Comparison of ENCODE assay signal across 11 mouse cellular contexts in genomic region chr13:113870403-113870802, GRCm38 (mm10).
DNase-seq lines count a peak whose midpoint lies in the region; ATAC-seq and TF ChIP-seq lines count a peak whose summit lies in the region.
"Had no signal": no experiment of that assay in that cellular context is flagged by ENCODE, and none has a peak within 500 bp of the region (broad histone marks: within the 10 kb centered on the region; RNA-seq: fewer than 3 reads in every experiment).

No protein-coding gene starts in this region.

- no peak for TF ChIP-seq CTCF in intestine, postnatal 0 days (IDR thresholded peaks at IDR 0.05; ENCODE audit: low read depth)
- TF ChIP-seq CTCF in spleen, adult 2 months (IDR thresholded peaks at IDR 0.05; ENCODE audit: extremely low read depth, insufficient read depth, insufficient read length, insufficient replicate concordance) = no peak

- DNase-seq in T-cell, adult 2 months (ENCODE audit: low spot score) = peak; percentile 80
- DNase-seq in spleen, adult 2 months (ENCODE audit: low read depth in 1 of 2, low spot score in 2 of 2) = peak; percentile 49 to 76
- DNase-seq in forebrain, embryonic 14.5 days (ENCODE audit: low spot score) = no peak
- no peak for DNase-seq in limb, embryonic 10.5 days (ENCODE audit: low spot score)

- no peak overlapping the region for H3K27ac ChIP-seq in intestine, postnatal 0 days (ENCODE audit: low read depth, low read length)
- H3K27ac ChIP-seq in intestine, embryonic 15.5 days = no peak overlapping the region
- no peak overlapping the region for H3K27ac ChIP-seq in liver, embryonic 15.5 days (replicated peaks)
- no peak overlapping the region for H3K27ac ChIP-seq in spleen, adult 2 months (ENCODE audit: insufficient read depth, low read length)
- H3K27ac ChIP-seq in forebrain, embryonic 14.5 days (ENCODE audit: low read depth, low read length) = no peak overlapping the region
- H3K27ac ChIP-seq in forebrain, embryonic 13.5 days = no peak overlapping the region
- no peak overlapping the region for H3K27ac ChIP-seq in limb, embryonic 10.5 days
- H3K27ac ChIP-seq: embryonic facial prominence, embryonic 13.5 days; heart, embryonic 15.5 days; limb, embryonic 13.5 days had no signal

- H3K9ac ChIP-seq in intestine, postnatal 0 days (ENCODE audit: low read depth, low read length) = no peak overlapping the region
- no peak overlapping the region for H3K9ac ChIP-seq in intestine, embryonic 15.5 days
- no peak overlapping the region for H3K9ac ChIP-seq in liver, embryonic 15.5 days
- no peak overlapping the region for H3K9ac ChIP-seq in forebrain, embryonic 14.5 days (ENCODE audit: low read length)
- no peak overlapping the region for H3K9ac ChIP-seq in forebrain, embryonic 13.5 days
- H3K9ac ChIP-seq: embryonic facial prominence, embryonic 13.5 days; heart, embryonic 15.5 days; limb, embryonic 13.5 days had no signal

- 0 out of 2 replicates have a peak overlapping the region, but pooled peaks have one; percentile 9 for H3K4me2 ChIP-seq in intestine, postnatal 0 days (replicated peaks; ENCODE audit: low read depth)
- no peak overlapping the region for H3K4me2 ChIP-seq in intestine, embryonic 15.5 days (replicated peaks)
- H3K4me2 ChIP-seq in liver, embryonic 15.5 days = peak overlapping the region; percentile 49
- H3K4me2 ChIP-seq in forebrain, embryonic 14.5 days (ENCODE audit: low read length) = no peak overlapping the region
- no peak overlapping the region for H3K4me2 ChIP-seq in forebrain, embryonic 13.5 days
- H3K4me2 ChIP-seq: embryonic facial prominence, embryonic 13.5 days; heart, embryonic 15.5 days; limb, embryonic 13.5 days had no signal

- H3K4me1 ChIP-seq in intestine, postnatal 0 days (replicated peaks; ENCODE audit: control insufficient read depth, insufficient read depth, low read length) = no peaks in the 10 kb centered on the region
- H3K4me1 ChIP-seq in intestine, embryonic 15.5 days (replicated peaks) = 0 out of 2 replicates have a peak, but pooled peaks cover 2% of the 10 kb centered on the region
- peaks cover 29% of the 10 kb centered on the region for H3K4me1 ChIP-seq in liver, embryonic 15.5 days (replicated peaks)
- H3K4me1 ChIP-seq in spleen, adult 2 months (ENCODE audit: control insufficient read depth, insufficient read depth, insufficient read length) = no peaks in the 10 kb centered on the region
- H3K4me1 ChIP-seq in forebrain, embryonic 14.5 days (ENCODE audit: control insufficient read depth, insufficient read depth, low read length) = peaks cover 3% of the 10 kb centered on the region; the same call in 1 of the 2 replicates
- no peaks in the 10 kb centered on the region for H3K4me1 ChIP-seq in forebrain, embryonic 13.5 days
- peaks cover 26% of the 10 kb centered on the region for H3K4me1 ChIP-seq in limb, embryonic 10.5 days

- no peaks in the 10 kb centered on the region; the same call in 1 of the 2 replicates for H3K36me3 ChIP-seq in intestine, postnatal 0 days (ENCODE audit: control insufficient read depth, insufficient read depth)
- H3K36me3 ChIP-seq in intestine, embryonic 15.5 days = no peaks in the 10 kb centered on the region
- H3K36me3 ChIP-seq in liver, embryonic 15.5 days (replicated peaks) = no peaks in the 10 kb centered on the region
- H3K36me3 ChIP-seq in spleen, adult 2 months (ENCODE audit: control insufficient read depth, insufficient read depth, low read length) = no peaks in the 10 kb centered on the region
- no peaks in the 10 kb centered on the region for H3K36me3 ChIP-seq in forebrain, embryonic 14.5 days (ENCODE audit: control insufficient read depth, insufficient read depth, low read length)
- H3K36me3 ChIP-seq in forebrain, embryonic 13.5 days (ENCODE audit: poor library complexity, severe bottlenecking) = no peaks in the 10 kb centered on the region
- no peaks in the 10 kb centered on the region for H3K36me3 ChIP-seq in limb, embryonic 10.5 days
- H3K36me3 ChIP-seq: embryonic facial prominence, embryonic 13.5 days; heart, embryonic 15.5 days; limb, embryonic 13.5 days had no signal

- no peak for ATAC-seq in intestine, postnatal 0 days
- no peak for ATAC-seq in intestine, embryonic 15.5 days
- peak; percentile 51; the same call in 1 of the 2 replicates for ATAC-seq in liver, embryonic 15.5 days (ENCODE audit: insufficient read depth)
- ATAC-seq in forebrain, embryonic 14.5 days = no peak
- ATAC-seq in forebrain, embryonic 13.5 days = no peak

- H3K27me3 ChIP-seq in intestine, postnatal 0 days (replicated peaks; ENCODE audit: control insufficient read depth, insufficient read depth, low read length) = no peaks in the 10 kb centered on the region
- no peaks in the 10 kb centered on the region for H3K27me3 ChIP-seq in intestine, embryonic 15.5 days (replicated peaks)
- H3K27me3 ChIP-seq in liver, embryonic 15.5 days = no peaks in the 10 kb centered on the region
- H3K27me3 ChIP-seq in spleen, adult 2 months (ENCODE audit: control insufficient read depth, insufficient read depth, low read length) = no peaks in the 10 kb centered on the region
- no peaks in the 10 kb centered on the region for H3K27me3 ChIP-seq in forebrain, embryonic 14.5 days (replicated peaks; ENCODE audit: control insufficient read depth, insufficient read depth, low read length)
- H3K27me3 ChIP-seq in forebrain, embryonic 13.5 days = no peaks in the 10 kb centered on the region
- no peaks in the 10 kb centered on the region for H3K27me3 ChIP-seq in limb, embryonic 10.5 days (ENCODE audit: low read depth, poor library complexity, severe bottlenecking)
- H3K27me3 ChIP-seq: embryonic facial prominence, embryonic 13.5 days; heart, embryonic 15.5 days; limb, embryonic 13.5 days had no signal

- no peak for TF ChIP-seq POLR2A in spleen, adult 2 months (IDR thresholded peaks at IDR 0.05; ENCODE audit: low read depth, low read length)

- H3K9me3 ChIP-seq in intestine, postnatal 0 days (ENCODE audit: control insufficient read depth) = no peaks in the 10 kb centered on the region
- no peaks in the 10 kb centered on the region for H3K9me3 ChIP-seq in intestine, embryonic 15.5 days
- H3K9me3 ChIP-seq in liver, embryonic 15.5 days (replicated peaks) = no peaks in the 10 kb centered on the region
- no peaks in the 10 kb centered on the region for H3K9me3 ChIP-seq in forebrain, embryonic 14.5 days (replicated peaks; ENCODE audit: control insufficient read depth, low read length)
- no peaks in the 10 kb centered on the region for H3K9me3 ChIP-seq in forebrain, embryonic 13.5 days (replicated peaks)
- no peaks in the 10 kb centered on the region for H3K9me3 ChIP-seq in limb, embryonic 10.5 days (replicated peaks)
- H3K9me3 ChIP-seq: embryonic facial prominence, embryonic 13.5 days; heart, embryonic 15.5 days; limb, embryonic 13.5 days had no signal

- H3K4me3 ChIP-seq in intestine, postnatal 0 days (ENCODE audit: low read depth, low read length) = no peak overlapping the region
- H3K4me3 ChIP-seq in intestine, embryonic 15.5 days (replicated peaks) = no peak overlapping the region
- H3K4me3 ChIP-seq in liver, embryonic 15.5 days (replicated peaks) = no peak overlapping the region
- H3K4me3 ChIP-seq in spleen, adult 2 months (ENCODE audit: extremely low read depth, insufficient read depth, insufficient read length) = peak overlapping the region; percentile 47
- H3K4me3 ChIP-seq in forebrain, embryonic 14.5 days (ENCODE audit: low read depth, low read length) = no peak overlapping the region
- H3K4me3 ChIP-seq in forebrain, embryonic 13.5 days = no peak overlapping the region
- no peak overlapping the region for H3K4me3 ChIP-seq in limb, embryonic 10.5 days
- H3K4me3 ChIP-seq: embryonic facial prominence, embryonic 13.5 days; heart, embryonic 15.5 days; limb, embryonic 13.5 days had no signal

- WGBS in intestine, postnatal 0 days = 80% methylated on average over 15 of the region's 15 CpGs
- 78% methylated on average over 15 of the region's 15 CpGs for WGBS in intestine, embryonic 15.5 days
- 21% methylated on average over 15 of the region's 15 CpGs for WGBS in liver, embryonic 15.5 days (ENCODE audit: insufficient replicate concordance)
- WGBS in spleen, adult 2 months = 8% methylated on average over 15 of the region's 15 CpGs
- 87% methylated on average over 15 of the region's 15 CpGs for WGBS in forebrain, embryonic 14.5 days
- 89% methylated on average over 15 of the region's 15 CpGs for WGBS in forebrain, embryonic 13.5 days
- WGBS in limb, embryonic 10.5 days = 86% methylated on average over 15 of the region's 15 CpGs

Comparison
In these comparisons a context has a peak if more than half of its experiments do, and no peak if none do; other contexts are left out.
1. H3K4me2 ChIP-seq: peak in intestine, postnatal 0 days (single experiment) and liver, embryonic 15.5 days (single experiment); none in intestine, embryonic 15.5 days (single experiment), forebrain, embryonic 14.5 days (single experiment) and forebrain, embryonic 13.5 days (single experiment).
2. DNase-seq: peak in T-cell, adult 2 months (single experiment) and spleen, adult 2 months (2 of 2); none in forebrain, embryonic 14.5 days (single experiment) and limb, embryonic 10.5 days (single experiment).